Mouse (Mus musculus) right cerebral cortex, postnatal 25 days (tissue): ENCODE measurements at regions not wholly inside any gene's neighbourhood (a gene's known extent, or its start where the extent isn't known, plus 50 kb on each side); places are given as distances from the start of the nearest gene placed in this dataset.

ENCODE experiments used
- DNase-seq: peaks from one replicate; pipeline ENCODE4 v3.0.0; 2022

GRCm38 (mm10) chr7:64101679-64102078, 52.0 kb upstream of the Trpm1 start:
- DNase-seq, result no peak

GRCm38 (mm10) chr7:64099606-64100005, 54.0 kb upstream of the Trpm1 start:
- DNase-seq, result no peak

DNA sequence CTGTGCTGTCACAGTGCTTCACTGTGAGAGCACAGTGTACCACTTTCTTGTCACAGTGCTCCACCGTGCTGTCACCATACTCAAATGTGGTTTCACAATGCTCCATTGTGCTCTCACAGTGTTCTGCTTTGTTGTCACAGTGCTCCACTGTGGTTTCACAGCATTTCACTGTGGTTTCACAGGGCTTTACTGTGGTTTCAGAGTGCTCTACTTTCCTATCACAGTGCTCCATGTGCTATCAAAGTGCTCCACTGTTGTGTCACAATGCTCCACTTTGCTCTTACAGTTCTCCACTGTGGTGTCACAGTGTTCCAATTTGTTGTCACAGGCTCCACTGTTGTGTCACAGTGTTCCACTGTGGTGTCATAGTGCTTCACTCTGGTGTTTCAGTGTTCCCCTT, 63.6 kb upstream of the Trpm1 start:
- DNase-seq, result no peak

DNA sequence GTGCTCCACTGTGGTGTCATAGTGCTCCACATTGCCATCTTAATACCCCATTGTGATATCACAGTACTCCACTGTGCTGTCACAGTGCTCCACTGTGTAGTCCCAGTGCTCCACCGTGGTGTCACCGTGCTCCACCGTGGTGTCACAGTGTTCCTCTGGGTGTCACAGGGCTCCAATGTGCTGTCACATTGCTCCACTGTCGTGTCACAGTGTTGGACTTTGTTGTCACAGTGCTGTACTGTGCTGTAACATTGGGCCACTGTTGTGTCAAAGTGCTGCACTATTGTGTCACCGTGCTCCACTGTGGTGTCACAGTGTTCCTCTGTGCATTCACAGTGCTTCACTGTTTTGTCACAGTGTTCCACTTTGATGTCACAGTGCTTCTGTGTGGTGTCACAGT, 64.6 kb upstream of the Trpm1 start:
- no peak for DNase-seq

GRCm38 (mm10) chr7:64083978-64084377, 69.7 kb upstream of the Trpm1 start:
- DNase-seq, result peak; percentile 0

GRCm38 (mm10) chr7:64082651-64083050, 71.0 kb upstream of the Trpm1 start:
- no peak for DNase-seq

GRCm38 (mm10) chr7:64082201-64082600, 71.4 kb upstream of the Trpm1 start:
- no peak for DNase-seq

DNA sequence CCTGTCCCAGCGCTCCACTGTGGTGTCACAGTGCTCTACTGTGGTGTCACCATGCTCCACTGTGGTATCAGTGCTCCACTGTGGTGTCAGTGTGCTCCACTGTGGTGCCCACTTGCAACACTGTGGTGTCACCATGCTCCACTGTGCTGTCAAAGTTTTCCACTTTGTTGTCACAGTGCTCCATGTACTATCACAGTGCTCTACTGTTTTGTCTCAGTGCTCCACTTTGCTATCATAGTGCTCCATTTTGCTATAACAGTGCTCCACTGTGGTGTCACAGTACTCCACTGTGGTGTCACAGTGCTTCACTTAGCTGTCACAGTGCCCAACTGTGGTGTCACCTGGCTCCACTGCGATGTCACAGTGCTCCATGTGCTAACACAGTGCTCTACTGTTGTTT, 72.0 kb upstream of the Trpm1 start:
- DNase-seq, result peak; percentile 0

DNA sequence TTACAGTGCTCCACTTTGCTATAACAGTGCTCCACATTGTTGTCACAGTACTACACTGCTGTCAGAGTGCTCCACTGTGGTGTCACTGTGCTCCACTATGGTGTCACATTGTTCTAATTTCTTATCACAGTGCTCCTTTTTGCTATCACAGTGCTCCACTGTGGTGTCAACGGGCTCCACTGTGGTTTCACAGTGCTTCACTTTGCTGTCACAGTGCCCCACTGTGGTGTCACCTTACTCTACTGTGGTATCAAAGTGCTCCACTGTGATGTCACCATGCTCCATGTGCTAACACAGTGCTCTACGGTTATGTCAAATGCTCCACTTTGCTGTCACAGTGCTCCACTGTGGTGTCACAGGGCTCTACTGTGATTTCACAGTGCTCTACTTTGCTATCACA, 72.6 kb upstream of the Trpm1 start:
- peak; percentile 2 for DNase-seq

- peak; percentile 1 for DNase-seq
Measured at GRCm38 (mm10) chr7:64079301-64079700, 74.3 kb upstream of the Trpm1 start.

DNA sequence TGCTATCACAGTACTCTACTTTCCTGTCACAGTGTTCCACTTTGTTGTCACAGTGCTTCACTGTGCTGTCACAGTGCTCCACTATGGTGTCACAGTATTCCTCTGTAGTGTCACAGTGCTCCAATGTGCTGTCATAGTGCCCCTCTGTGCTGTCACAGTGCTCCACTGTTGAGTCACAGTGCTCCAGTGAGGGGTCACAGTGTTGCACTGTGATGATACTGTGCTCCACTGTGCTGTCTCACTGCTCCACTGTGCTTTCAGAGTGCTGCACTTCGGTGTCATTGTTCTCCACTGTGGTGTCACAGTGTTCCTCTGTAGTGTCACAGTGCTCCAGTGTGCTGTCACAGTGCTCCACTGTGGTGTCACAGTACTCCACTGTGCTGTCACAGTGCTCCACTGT, 75.0 kb upstream of the Trpm1 start:
- DNase-seq, result no peak

DNA sequence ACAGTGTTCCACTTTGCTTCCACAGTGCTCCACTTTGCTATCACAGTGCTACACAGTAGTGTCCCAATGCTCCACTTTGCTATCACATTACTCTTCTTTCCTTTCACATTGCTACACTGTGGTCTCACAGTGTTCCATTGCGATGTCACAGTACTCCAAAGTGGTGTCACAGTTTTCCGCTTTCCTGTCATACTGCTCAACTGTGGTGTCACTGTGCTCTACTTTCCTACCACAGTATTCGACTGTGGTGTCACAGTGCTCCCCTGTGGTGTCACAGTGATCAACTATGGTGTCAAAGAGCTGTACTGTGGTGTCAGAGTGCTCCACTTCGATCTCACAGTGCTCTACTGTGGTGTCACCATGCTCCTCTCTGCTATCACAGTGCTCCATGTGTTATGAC, 76.1 kb upstream of the Trpm1 start:
- DNase-seq, result no peak

- peak; percentile 1 for DNase-seq
Measured at GRCm38 (mm10) chr7:64076764-64077360, 76.8 kb upstream of the Trpm1 start.

GRCm38 (mm10) chr7:64075696-64076313, 77.8 kb upstream of the Trpm1 start:
- DNase-seq, result no peak

GRCm38 (mm10) chr7:64074661-64075234, 78.9 kb upstream of the Trpm1 start:
- DNase-seq, result peak; percentile 1

- peak; percentile 0 for DNase-seq
Measured at GRCm38 (mm10) chr7:64074186-64074585, 79.4 kb upstream of the Trpm1 start.

GRCm38 (mm10) chr7:64073781-64074180, 79.9 kb upstream of the Trpm1 start:
- DNase-seq, result no peak

- no peak for DNase-seq
Measured at GRCm38 (mm10) chr7:64070930-64071329, 82.7 kb upstream of the Trpm1 start.

DNA sequence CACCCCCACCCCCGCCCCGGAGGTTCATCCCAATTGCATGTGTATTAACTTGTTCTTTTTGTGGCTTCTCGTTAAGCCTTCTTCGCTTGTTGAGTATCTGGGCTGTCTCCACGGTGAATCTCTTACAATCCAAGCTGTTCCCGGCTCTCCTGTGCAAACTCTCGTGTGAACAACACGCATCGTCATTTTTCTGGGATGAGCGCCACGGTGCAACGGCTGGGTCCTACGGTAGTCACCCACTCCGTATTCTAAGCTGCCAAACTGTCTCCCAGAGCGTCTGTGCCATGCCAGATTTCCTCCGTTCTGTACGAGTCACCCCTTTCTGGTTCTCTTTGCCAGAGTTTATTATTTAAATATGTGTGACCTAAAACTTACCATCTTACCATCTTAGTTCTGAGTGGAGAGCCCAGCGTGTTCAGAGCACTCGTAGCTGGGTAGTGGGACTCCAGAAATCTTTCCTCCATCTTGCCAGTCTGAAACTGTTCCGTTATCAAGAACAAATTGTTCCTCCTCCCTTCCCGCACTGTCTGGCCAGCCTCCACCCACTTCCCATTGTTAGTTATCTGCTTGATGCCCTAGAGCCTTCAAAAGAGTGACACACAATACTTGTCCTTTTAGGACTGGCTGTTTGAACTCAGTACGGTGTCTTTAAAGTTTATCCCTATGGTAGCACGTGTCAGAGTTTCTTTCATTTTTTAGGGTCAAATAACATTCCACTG, 87.9 kb upstream of the Trpm1 start:
- DNase-seq, result peak; percentile 86

- DNase-seq, result peak; percentile 39
Measured at GRCm38 (mm10) chr7:64064460-64065241, 89.0 kb upstream of the Trpm1 start.

DNA sequence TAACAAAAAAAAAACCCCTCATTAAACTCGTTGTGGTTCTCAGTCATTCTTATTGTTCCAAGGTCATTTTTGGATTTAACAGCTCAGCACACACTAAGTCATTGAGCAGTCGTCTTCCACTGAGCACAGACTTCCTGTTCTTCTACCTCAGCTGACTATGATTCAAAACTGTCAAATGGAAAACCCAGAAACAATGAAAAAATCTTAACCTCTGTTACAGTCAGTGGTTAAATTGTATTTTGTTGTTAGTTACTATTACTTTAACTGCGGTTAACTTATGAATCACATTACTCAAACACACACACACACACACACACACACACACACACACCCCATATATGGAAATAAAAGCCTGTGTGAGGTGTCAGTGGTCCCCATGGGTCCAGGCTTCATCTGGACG, 92.5 kb upstream of the Trpm1 start:
- DNase-seq, result no peak

- no peak for DNase-seq
Measured at GRCm38 (mm10) chr7:64060582-64060981, 93.1 kb upstream of the Trpm1 start.

DNA sequence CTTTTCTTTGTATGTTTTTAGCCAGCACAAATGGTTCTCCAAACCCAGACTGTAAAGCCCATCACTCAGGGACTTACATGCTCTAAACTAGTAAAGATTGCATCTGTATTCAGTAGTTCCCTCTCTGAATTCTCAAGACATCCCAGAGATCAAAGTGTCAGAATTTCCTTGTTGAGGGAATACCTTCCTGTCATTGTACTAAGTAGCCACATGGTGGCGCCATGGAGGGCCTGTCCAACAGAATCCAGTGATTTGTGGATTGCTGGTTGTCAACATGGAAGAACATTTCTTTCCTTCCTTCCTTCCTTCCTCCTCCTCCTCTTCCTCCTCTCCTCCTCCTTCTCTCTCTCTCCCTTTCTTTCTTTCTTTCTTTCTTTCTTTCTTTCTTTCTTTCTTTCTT, 93.6 kb upstream of the Trpm1 start:
- no peak for DNase-seq
